Mouse (Mus musculus) naive thymus-derived CD4-positive, alpha-beta T cell, adult 2 months (primary cell): ENCODE measurements at regions not wholly inside any gene's neighbourhood (a gene's known extent, or its start where the extent isn't known, plus 50 kb on each side); places are given as distances from the start of the nearest gene placed in this dataset.

Source experiments
- DNase-seq: peaks from one replicate; pipeline ENCODE4 v3.0.0-alpha.2; 2011; ENCODE audit warnings: low read depth

GRCm38 (mm10) chr10:81996742-81997536 lies 51.0 kb upstream of the Zfp873 start:
- DNase-seq: peak; percentile 91
